Mouse (Mus musculus) lung, postnatal 0 days (tissue): ENCODE data around the gene Cpne8.

ENCODE experiments used
- CTCF ChIP-seq: IDR thresholded peaks from 2 replicates; pipeline ENCODE4 v1.5.1; 2016; ENCODE audit warnings: antibody characterized with exemption, mild to moderate bottlenecking
- EP300 ChIP-seq: IDR thresholded peaks from 2 replicates; pipeline ENCODE4 v1.6.1; 2016; ENCODE audit warnings: antibody characterized with exemption, mild to moderate bottlenecking, control low read depth

DNA sequence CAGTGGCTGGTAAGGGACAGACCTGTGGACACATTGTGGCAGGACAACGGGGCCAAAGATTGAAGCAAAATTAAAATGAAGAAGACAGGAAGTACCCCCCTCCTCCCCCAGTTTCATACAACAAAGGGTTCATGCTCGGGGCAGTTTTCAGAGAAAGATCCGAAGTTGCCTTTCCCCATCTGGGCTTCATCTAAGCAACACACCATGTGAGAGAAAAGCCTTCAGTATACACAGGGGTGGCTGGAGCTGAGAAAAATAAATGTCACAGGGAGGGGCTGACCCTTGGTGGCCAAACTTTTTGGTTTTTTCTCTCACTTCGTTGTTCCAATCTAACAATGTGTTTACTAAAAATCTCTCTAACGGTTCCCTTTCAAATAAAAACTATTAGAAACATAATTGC is 135.8 kb downstream of the Cpne8 start:
- TF ChIP-seq CTCF (no peak), EP300 (no peak)
